In the genomic region with DNA sequence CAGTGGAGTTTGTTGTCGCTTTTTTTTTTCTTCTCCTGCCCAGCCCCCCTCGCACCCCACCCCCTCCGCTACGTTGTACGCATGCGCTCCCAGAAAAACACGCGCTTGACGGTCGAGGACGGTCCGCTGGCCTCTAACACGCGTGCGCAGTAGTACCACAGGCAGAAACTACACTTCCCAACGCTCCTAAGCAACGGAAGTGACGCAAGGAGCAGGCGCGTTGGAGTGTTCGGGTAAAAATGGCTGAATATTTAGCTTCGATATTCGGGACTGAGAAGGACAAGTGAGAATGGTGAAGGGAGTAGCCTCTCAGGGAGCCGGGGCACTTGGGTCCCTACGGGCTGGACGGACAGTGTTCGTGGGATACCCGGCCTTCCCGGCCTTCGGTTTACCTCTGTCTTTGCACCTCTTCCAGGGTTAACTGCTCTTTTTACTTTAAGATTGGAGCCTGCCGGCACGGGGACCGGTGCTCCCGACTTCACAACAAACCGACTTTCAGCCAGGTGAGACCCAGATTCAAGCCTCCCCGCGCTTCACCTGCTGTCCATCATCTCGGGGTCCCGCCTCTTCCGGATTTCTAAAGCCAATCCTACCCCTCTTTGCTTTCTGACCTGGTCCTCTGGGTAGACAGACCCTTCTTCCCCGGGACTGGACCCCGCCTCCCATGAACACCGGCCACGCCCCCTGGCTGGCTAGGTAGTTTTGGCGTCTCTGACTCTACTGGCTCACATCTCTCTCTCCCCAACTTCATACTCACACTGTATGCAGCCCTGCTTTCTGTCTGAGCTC, we compare ENCODE assay signal across 8 mouse cellular contexts. TPM values are rescaled to one million over a fixed set of nuclear protein-coding genes. Genes with fewer than 3 reads are reported as not detected.
A peak's percentile ranks its signal among the peaks of the same experiment; 100 is the strongest.
DNase-seq lines count a peak whose midpoint lies in the region; ATAC-seq lines count a peak whose summit lies in the region.

A gene (plus strand): TSS at position 185 of the 789 bp plus-strand sequence.
A gene (plus strand): TSS at position 228 of the 789 bp plus-strand sequence.
A gene (minus strand): TSS at position 511 of the 789 bp plus-strand sequence.

- DNase-seq in adrenal gland, adult (ENCODE audit: inconsistent age in 2 of 2, low spot score in 1 of 2): peak; percentile 97 to 98
- DNase-seq in embryo, embryonic 10.5 days (ENCODE audit: low spot score): peak; percentile 100
- DNase-seq in gastrocnemius, postnatal 14 days: peak; percentile 97
- DNase-seq in left cerebral cortex, postnatal 10 days (ENCODE audit: extremely low spot score in 1 of 2, low spot score in 2 of 2): peak; percentile 96 to 98
- peak; percentile 94 for DNase-seq in right cerebral cortex, postnatal 25 days
- DNase-seq in urinary bladder, postnatal 4 days (ENCODE audit: low spot score in 2 of 2): peak; percentile 92 to 96

- intact Hi-C loops in gastrocnemius, postnatal 14 days (cut with DNase I; ENCODE audit: low total_unique reads): no loop called here
- intact Hi-C loops in left cerebral cortex, postnatal 10 days (cut with DNase I): no loop called here

- peak; percentile 69 for ATAC-seq in inflammation-experienced regulatory T-cells, adult 6 months
- peak; percentile 70 for ATAC-seq in megakaryocyte-erythroid progenitor cell, adult 5-6 weeks (replicated peaks; ENCODE audit: low FRiP score, low TSS enrichment, poor library complexity, severe bottlenecking)

RNA-seq across cellular contexts. Expression of the first gene that starts in this region (rescaled TPM):
- 10 to 100 TPM; 49.6 to 50.1 TPM for total RNA-seq in gastrocnemius, postnatal 14 days (2021)
- polyA plus RNA-seq in inflammation-experienced regulatory T-cells, adult 6 months (2017; shearing (Covaris generic)): 10 to 100 TPM; 56.1 to 60.5 (median 60.0) TPM
- total RNA-seq in left cerebral cortex, postnatal 10 days (2021): 10 to 100 TPM; 50.1 to 56.1 TPM
- total RNA-seq in megakaryocyte-erythroid progenitor cell, adult 5-6 weeks (2014; fragmentation: Nextera tagmentation): 29.4 and 34.6 TPM in 2 replicates
- total RNA-seq in megakaryocyte-erythroid progenitor cell, adult 5-6 weeks (2017): 79.6 and 83.0 TPM in 2 replicates

RNA-seq across cellular contexts. Expression of the second gene that starts in this region (rescaled TPM):
- 1 to 10 TPM in 1 of 2 experiments, under 1 TPM in 1; 0.74 to 1.7 TPM for total RNA-seq in gastrocnemius, postnatal 14 days (2021)
- 10 to 100 TPM; 45.7 to 85.3 (median 82.8) TPM for polyA plus RNA-seq in inflammation-experienced regulatory T-cells, adult 6 months (2017; shearing (Covaris generic))
- 1 to 10 TPM; 4.2 TPM for total RNA-seq in left cerebral cortex, postnatal 10 days (2021)
- total RNA-seq in megakaryocyte-erythroid progenitor cell, adult 5-6 weeks (2014; fragmentation: Nextera tagmentation): 5.3 and 14.0 TPM in 2 replicates
- 1.5 and 7.0 TPM in 2 replicates for total RNA-seq in megakaryocyte-erythroid progenitor cell, adult 5-6 weeks (2017)

RNA-seq across cellular contexts. Expression of the third gene that starts in this region (rescaled TPM):
- 10 to 100 TPM; 83.4 to 92.7 TPM for total RNA-seq in gastrocnemius, postnatal 14 days (2021)
- 100 to 1,000 TPM; 271 to 363 (median 299) TPM for polyA plus RNA-seq in inflammation-experienced regulatory T-cells, adult 6 months (2017; shearing (Covaris generic))
- total RNA-seq in left cerebral cortex, postnatal 10 days (2021): 10 to 100 TPM; 79.1 to 82.8 TPM
- 150 and 174 TPM in 2 replicates for total RNA-seq in megakaryocyte-erythroid progenitor cell, adult 5-6 weeks (2014; fragmentation: Nextera tagmentation)
- 99.1 and 117 TPM in 2 replicates for total RNA-seq in megakaryocyte-erythroid progenitor cell, adult 5-6 weeks (2017)

Comparison
In these comparisons a context has a peak if more than half of its experiments do, and no peak if none do; other contexts are left out.
1. Peak in every context shown above with its lines: DNase-seq and ATAC-seq.